Mouse (Mus musculus) WW6 (cell line): ENCODE data around the gene Trim16.

Source experiments
- DNase-seq: peaks from one replicate; pipeline ENCODE4 v3.0.0-alpha.2; 2013; ENCODE audit warnings: low read depth, low spot score

The Trim16 gene

DNA sequence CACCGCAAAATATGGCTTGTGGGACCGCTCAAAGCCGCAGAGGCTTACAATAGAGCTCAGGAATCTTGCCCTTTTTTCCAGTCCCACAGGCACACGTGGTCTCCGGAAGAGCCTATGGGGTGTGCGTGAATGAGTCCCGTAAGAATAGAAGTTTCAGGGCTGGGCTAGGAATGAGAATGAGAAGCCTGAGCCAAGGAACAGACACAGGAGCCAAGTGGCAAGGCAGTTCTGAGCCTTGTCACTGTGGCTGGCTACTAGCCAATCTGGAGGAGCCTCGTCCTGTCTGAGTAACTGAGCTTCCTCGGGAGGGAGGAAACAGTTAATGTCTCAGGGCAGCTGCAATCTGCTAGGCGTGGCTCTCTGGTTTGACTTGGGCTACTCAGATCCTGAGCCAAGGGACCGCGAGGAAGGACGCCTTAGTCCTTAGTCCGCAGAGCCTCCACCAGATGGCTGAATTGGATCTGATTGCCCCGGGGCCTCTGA is at the start of gene Trim16:
TSS of gene Trim16 (plus strand) at position 173 of the 483 bp plus-strand sequence.
- DNase-seq: no peak

DNA sequence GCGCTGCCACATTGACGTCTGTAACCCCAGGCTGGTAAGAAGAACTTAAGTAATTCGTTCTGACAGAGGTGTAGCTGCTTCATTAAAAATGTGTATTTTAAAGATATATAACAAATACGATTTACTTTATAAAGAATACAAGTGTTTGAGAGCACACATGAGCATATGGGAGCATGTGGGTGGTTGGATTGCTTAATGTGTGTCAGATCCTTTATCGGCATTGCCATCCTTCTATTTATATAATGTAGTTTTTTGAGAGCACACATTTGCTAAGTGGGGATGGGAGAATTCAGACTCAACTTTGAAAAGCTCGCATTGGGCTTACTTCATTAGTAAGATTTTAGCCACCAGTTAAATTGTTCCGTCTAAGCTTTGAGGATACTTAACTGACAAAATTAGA is 43.5 kb upstream of the Trim16 start:
- no peak for DNase-seq

DNA sequence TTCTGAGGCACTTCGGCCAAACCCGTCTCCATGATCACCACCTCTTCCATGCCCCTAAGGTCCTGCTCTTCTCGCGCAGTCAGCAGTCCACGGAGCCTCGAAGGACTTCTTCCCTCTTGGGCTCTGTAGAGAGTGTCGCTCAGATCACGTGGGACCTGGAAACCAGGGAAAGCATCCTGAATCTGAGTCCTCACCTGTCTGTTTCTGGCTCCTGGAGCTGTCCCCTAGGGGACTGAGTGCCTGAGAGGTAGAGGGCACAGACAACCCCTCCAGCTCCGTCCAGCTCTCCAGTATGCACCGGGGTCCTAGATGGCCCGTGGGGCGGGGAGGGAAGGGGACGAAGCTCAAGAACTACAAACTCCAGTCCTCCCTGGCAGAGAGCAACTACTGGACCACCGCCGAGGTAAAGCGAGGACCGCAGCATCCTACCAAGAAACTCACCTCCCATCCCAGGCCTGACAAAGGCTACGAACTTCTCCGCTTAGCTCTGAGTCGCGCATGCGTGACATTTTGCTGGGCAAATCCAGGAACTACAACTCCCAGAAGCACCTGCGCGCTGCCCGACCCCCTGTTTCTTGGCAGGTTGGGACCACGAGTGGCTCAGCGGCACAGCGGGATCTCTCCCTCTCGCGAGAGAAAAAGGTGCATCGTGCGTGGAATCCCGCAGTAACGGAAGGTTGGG is 31.0 kb upstream of the Trim16 start, which contains the start of gene Zfp286:
TSS of gene Zfp286 (minus strand) at position 528 of the 682 bp plus-strand sequence.
- peak; percentile 91 for DNase-seq

DNA sequence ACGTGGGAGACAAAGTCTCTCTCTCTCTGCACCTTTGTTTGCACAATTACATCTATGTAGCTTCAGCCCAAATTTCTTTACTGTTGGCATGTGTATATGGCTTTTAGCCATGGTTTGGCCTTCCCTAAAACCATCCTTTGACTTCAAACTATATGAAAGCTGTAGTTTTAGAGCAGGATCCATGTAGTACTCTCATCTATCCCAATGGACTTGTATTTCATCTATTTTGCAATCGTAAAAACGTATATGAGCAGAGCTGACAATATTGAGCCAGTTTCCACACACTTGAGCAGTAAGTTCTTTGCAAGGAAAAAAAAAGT is 30.5 kb upstream of the Trim16 start:
- DNase-seq: no peak

DNA sequence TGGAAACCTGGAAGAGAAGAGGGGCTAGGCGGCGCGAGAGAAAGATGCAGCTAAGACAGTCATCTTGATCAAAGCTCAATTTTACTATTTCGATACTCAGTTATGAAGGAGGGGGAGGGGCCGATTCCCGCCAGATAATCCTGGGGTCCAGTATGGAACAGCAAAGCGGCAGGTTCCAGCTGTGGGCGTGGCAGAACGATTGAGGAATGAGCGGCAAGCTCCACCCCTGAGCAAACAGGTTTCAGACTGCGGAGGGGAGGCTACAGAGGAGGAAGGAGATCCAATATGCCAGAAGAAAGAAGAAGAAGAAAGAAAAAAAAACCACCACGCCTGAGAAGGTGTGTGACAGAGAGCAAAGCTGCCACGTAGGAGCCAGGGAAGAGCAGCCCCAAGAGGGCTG is 15.9 kb upstream of the Trim16 start:
- DNase-seq: no peak

DNA sequence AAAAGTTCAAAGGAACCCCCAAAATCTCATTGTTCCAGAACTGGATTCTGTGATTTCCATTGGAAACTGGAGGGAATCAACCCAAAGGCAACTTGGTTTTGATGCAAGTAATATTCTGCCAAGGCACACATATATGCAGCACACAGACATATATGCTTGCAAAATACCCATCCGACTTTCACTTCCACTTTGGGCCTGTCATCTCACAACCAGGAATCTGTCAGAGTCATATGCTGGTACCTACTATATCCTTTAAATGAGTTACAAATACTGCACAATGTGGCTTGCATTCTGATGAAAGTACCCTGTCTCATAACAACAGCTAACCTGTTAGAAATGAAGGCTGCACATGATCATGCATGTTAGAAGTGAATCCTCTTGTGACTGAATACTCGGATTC is 12.1 kb upstream of the Trim16 start:
- no peak for DNase-seq

DNA sequence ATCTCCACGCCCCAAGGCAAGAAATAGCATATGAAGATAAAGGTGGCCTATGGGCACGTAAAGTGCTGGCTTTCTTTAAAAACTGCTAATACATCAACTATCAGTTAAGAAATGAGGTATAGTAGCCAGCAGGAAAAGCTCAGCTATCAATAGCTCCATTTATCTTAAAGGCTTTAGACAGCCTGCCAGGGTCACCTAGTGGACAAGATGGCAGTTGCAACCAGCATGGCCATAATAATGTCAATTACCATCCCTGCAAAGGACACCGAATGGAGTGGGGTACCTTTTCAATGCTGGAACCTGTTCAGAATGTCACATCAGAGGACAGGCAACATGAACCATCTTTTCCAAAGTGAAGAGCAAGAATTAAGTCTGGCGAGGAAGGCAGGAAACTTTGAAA is 10.8 kb upstream of the Trim16 start:
- DNase-seq: no peak

DNA sequence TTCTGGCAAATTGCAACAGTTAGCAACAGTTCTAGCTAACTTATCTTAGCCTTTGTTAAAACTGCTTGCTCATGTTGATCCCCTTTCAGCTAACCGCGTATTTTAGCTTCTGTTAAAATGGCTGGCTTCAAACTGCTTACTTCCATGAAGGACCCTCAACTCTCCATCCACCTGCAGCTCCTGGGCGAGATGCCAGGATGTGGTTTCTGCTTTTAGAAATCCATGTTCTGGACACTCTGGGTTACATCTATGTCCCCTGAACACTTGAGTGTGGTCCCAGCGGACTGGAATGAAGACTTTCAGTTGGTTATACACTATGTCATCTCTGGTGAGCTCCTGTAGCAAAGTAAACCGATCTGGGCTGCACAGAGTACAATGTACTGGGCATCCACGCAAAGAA is 7.8 kb upstream of the Trim16 start:
- DNase-seq: no peak

DNA sequence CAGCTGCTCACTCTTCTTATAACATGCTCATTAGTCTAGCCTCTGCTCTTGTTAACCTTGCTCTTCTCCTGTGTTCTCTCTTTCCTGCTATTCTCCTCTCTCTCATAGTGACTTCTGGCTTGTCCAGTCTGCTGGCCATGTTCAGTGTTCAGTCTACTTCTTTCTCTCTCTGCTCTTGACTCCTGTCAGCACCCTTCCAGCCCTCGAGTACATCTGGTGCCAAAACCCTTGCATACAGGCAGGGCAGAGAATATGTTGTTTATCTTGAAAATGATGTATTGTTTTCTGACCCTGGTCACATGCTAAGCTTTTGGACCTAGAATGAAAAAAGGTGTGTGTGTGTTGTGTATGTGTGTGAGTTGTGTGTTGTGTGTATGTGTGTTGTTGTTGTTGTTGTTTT is 6.5 kb upstream of the Trim16 start:
- no peak for DNase-seq

DNA sequence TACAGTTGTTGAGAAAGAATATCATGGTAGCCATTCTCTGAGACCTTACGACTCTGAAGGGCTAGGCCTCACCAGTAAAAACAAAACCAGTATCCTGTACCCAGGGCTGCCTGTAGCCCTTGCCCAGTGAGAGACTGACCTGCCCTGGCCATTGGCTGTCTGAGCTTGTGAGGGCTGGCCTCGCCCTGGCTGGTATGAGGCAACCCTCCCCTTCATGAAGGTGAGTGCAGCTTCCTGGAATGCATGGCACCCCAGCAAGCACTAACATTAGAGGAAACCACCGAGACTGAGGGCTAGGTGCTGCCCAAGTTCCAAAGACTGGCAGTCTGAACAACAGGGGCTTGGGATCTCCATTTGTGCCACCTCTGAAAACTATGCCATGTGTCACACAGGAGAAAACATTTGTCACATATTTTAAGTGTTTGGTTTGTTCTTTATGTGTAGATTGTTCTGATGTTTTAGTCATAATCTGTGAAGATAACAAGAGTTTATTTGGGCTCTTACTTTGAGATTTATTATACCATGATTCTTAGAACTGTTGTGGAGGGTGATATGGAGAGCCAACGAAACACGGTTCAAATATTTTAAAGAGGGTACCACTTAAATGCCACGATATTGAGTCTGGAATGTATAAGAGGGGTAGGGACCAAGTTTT is 5.9 kb upstream of the Trim16 start:
- DNase-seq: no peak

DNA sequence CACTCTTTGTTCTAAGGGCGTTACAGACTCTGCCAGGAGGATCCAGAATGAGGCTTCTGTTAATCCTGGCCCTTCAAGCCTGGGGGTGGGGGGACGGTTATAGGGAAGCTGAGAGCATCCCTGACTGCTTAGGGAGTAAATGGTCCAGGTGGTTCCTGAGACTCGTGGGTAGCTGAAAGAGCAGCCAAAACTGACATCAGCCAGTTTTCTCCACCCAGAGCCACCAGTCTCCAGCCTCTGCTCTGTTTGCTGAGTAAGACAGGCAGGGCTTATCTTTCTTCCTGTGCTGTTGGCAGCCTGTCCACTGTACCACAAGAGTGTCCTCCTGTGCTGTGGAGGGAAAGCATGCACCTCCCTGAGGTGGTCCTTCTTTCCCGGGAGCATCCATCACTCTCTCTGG is 5.4 kb upstream of the Trim16 start:
- DNase-seq: no peak

DNA sequence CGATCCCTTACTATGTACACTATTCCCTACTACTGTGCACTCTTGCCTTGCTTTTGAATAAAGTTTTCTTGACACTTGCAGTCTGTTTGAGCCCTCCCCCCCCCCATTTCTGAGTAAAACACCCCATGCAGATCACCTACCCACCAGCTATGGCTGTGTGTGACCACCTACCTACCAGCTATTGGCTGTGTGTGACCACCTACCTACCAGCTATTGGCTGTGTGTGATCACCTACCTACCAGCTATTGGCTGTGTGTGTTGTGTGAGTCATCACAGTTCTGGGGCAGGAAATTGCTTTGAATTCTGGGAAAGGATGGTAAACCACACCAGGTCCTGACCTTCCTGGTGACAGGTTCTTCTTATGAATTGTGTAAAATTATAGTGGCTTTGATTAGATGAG is 4.6 kb upstream of the Trim16 start:
- no peak for DNase-seq

DNA sequence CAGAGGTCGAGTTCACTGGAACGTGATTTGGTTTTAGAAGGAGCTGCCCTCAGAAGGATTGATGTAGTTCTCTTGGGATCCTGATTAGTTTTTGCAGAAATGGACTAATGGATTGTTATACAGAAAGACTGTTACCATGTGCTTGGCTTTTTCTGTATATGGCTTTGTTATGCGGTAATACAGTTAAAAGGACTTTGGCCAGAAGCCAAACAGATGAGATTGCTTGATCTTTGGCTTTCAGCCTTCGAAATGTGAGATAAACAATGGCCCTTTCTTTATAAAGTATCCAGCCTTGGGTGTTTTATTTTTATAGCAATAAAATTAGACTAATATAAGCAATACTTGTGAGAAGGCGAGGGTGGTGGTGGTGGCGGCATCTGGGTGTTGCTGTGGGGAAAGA is 3.4 kb upstream of the Trim16 start:
- DNase-seq: no peak

DNA sequence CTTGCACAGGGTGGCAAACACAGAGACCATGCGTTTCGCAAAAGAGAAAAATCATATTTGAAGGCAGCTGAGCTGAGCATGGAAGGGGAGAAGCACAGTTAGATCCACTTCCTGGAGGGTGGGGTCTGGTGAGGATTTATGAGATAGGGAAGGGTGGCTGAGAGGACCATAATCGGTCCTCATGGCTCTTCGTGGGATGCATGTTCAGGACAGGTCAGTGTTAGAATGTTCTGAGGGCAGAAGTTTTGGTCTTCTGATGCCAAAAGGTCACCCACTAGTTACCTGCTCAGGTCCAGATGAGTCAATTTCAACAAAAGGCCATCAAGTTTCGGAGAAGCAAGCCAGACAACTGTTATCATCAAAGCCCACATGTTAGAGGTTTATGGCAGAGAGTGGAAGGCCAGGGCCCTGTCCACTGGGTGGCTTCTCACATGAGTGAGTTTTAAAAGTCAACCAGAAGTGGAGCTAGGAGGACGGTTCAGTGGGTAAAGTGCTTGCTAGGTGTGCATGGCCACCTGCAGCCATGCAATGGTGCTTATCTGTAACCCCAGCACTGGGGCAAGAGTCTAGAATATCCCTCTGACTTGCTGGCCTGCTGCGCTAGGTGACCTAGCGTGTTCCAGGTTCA is 858 bp upstream of the Trim16 start:
- DNase-seq: no peak

DNA sequence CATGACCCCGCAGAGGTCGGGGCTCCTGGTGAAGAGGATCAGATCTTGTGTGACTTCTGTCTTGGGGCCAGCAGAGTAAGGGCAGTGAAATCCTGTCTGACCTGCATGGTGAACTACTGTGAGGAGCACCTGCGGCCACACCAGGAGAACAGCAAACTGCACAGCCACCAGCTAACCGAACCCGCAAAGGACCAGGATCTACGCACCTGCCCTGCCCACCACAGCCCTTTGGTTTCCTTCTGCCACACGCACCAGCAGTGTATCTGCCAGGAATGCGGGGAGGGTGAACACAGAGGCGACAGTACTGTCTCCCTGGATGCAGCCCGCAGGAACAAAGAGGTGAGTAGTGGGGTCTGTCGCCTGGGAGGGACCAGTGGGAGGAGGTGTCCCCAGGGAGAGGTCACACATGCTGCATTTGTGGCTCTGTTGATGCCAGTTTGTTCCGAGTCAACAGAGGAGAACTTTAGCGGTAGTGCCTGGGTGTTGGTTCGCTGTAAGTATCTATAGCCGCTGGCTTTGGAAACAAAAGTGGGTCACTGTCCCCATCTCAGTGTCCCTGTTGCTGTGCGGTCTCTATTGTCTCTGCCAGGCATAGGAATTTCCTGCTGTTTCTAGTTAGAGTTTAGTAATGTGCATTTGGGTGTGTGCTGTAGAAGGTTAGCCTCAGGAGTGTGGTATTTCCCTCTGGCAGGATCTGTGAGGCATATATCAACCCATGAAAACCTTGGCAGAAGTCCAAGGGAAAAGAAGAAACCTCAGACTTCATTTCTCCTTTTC is 818 bp downstream of the Trim16 start:
- no peak for DNase-seq

DNA sequence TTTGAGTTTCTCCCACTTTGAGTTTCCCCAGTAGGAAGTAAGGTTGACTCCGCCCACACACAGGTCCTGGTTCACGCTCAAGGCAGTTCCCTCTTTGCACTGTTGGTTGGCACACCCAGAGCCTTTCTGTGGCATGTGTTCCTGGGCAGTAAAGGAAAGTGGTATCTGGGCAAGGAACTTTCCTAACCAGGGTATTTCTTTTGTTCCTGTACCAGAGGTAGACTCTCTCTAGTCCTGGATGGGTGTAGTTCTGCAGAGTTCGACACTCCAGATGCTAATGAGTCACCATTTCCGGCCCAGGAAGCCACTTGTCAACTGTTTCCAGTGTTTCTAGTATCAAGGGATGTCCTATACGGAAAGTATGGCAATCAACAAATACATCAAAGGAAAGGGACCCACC is 1.9 kb downstream of the Trim16 start:
- no peak for DNase-seq

DNA sequence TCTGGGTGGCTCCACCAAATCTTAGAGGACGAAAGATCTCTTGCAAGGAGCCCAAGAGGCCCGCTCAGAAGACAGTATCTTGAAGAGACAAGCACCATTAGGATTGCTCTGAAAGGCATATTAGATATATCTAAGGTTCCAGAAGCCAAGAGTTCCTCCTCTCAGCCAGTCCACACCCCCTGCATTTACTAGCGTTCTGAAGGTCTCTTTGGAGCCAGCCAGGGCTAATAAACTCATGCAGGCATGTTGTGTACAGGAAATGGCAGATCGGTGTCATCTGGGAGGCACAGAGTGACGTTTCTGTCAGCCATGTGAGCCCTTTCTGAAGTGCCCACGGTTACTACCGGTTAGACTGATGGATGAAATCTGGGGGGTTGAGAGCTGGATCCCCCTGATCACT is 4.2 kb downstream of the Trim16 start:
- DNase-seq: no peak

DNA sequence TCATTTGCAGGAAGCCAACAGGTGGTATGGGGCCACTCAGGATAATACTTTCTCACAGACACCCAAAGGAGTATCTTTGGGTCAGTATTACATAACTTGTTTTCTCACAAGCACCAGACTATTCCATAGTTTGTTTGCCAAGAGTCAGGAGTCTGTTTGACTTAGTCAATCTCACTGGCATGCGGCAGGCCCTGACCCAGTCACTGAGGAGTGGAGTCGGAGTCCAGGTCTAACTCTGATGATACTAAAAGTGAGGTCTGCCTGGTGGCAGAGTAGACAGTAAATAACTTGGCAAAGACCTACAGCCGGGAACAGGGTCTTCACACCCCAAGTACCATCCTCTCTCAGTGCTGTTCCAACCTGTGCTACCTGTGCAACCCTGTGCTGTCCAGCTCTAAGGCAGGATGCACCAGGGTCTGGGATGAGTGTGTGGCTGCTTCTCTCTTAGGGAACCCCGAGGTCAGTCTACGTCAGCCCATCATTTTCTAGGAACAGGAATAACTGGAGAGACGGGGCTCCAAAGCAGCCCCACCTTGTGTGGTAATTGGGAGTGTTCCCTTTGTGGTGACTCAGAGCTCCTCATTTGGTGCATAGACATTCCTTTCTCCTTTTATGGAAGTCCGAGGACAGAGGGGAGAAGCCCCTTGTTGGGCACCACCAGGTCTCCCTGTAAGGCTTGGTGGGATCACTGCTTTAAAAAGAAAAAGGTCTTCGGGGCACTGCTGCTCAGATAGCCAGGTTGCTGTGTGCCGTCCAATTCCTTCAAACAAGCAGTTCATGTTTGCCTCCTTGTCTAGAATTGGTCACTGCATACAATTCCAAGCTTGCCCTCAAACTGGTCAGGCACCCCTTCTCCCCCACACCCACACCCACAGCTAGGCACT is 5.4 kb downstream of the Trim16 start:
- DNase-seq: no peak

DNA sequence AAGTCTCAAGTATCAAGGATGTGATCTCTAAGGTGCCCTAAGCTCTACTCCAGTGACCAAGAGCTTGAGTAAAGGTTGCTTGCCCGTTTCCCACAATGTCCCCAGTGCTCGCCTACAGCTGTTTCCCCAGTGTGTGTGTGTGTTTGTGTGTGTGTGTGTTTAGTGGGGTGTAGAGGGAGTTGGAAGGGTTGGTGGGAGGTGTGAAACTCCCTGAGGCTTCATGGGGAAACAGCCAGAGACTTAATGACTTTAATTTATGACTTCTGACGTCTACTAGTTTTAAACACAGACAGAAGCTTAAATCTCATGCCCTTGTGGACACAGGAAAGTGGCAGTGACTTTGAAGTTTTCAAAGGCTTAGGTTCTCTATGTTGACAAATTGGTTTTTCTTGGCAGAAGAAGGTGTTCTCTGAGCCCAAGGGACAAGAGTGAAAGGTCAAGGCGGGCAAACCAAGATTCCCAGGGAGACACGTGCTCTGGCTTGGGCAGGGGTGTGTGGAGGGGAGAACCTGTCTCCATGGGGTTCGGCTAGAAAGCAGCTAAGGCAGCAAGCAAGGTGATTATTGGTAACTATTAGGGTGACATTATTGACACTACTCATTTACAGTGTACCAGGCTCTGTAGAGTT is 6.2 kb downstream of the Trim16 start:
- DNase-seq: no peak

DNA sequence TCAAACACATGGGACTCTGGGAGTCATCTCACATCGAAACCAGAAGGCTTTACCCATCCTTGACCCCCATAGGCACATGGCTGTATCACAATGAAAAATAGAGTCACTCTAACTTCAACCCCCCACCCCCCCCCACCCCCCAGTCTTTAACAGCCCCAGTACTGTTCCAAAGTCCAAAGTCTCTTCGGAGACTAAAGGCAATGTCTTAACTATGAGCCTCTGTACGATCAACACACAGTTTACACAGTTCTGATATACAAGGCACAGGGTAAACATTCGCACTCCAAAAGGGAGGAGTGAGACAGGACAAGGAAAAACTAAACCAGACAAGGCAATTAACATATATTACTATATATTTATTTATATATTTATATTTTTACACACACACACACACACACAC is 7.1 kb downstream of the Trim16 start:
- DNase-seq: no peak

DNA sequence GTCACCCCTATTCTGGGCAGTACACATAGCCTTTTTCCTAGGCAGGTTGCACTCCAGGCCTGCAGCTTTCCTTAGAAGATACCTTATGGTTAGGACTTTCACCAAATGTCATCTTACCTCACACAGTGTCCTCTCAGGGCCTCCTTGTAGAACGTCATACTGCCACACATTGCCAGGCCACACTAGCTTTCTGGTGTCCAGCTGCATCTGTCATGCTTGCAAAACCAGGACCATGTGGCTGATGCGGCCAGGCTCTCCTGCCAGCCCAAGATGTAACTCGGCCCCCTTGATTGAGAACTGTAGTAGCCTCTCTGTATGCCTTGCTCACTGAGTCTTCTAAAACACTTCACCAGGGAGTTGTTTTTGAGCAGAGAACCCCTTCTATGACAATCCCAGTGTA is 7.9 kb downstream of the Trim16 start:
- DNase-seq: no peak
